Mouse (Mus musculus) right cerebral cortex, postnatal 10 days (tissue): ENCODE measurements around the gene Shisal1.

Experiments used
- DNase-seq, 2 experiments: peaks; one replicate each; pipeline ENCODE4 v3.0.0; 2021; ENCODE audit warnings: low spot score in 2 of 2

The Shisal1 gene

GRCm38 (mm10) chr15:84446997-84447396 lies at the start of gene Shisal1:
Gene Shisal1, minus strand, starts transcription at chr15:84447097.
- DNase-seq: no peak

GRCm38 (mm10) chr15:84490486-84490885 lies 43.6 kb upstream of the Shisal1 start:
- DNase-seq: no peak

GRCm38 (mm10) chr15:84484255-84484654 lies 37.4 kb upstream of the Shisal1 start:
- peak; percentile 59 to 63 for DNase-seq

GRCm38 (mm10) chr15:84483622-84484021 lies 36.7 kb upstream of the Shisal1 start:
- DNase-seq: no peak

- DNase-seq: no peak
Observed at GRCm38 (mm10) chr15:84481259-84481877, 34.5 kb upstream of the Shisal1 start.

GRCm38 (mm10) chr15:84469391-84469790 lies 22.5 kb upstream of the Shisal1 start:
- peak in 1 of 2 experiments; percentile 53 for DNase-seq

GRCm38 (mm10) chr15:84467761-84468160 lies 20.9 kb upstream of the Shisal1 start:
- no peak for DNase-seq

GRCm38 (mm10) chr15:84466458-84467267 lies 19.8 kb upstream of the Shisal1 start:
- DNase-seq: peak; percentile 54 to 61

GRCm38 (mm10) chr15:84461429-84461828 lies 14.5 kb upstream of the Shisal1 start:
- DNase-seq: no peak

- no peak for DNase-seq
Observed at GRCm38 (mm10) chr15:84458983-84459382, 12.1 kb upstream of the Shisal1 start.

GRCm38 (mm10) chr15:84455286-84455685 lies 8.4 kb upstream of the Shisal1 start:
- no peak for DNase-seq

- no peak for DNase-seq
Observed at GRCm38 (mm10) chr15:84453091-84453490, 6.2 kb upstream of the Shisal1 start.

GRCm38 (mm10) chr15:84450441-84451183 lies 3.7 kb upstream of the Shisal1 start:
- peak; percentile 66 to 74 for DNase-seq

- peak in 1 of 2 experiments; percentile 51 for DNase-seq
Observed at GRCm38 (mm10) chr15:84445812-84446716, 833 bp downstream of the Shisal1 start.

GRCm38 (mm10) chr15:84444181-84444580 lies 2.7 kb downstream of the Shisal1 start:
- DNase-seq: no peak

- DNase-seq: peak in 1 of 2 experiments; percentile 52
Observed at GRCm38 (mm10) chr15:84443631-84444030, 3.3 kb downstream of the Shisal1 start.

GRCm38 (mm10) chr15:84441682-84442315 lies 5.1 kb downstream of the Shisal1 start:
- no peak for DNase-seq

- DNase-seq: no peak
Observed at GRCm38 (mm10) chr15:84440820-84441219, 6.1 kb downstream of the Shisal1 start.

- no peak for DNase-seq
Observed at GRCm38 (mm10) chr15:84433586-84434185, 13.2 kb downstream of the Shisal1 start.

- no peak for DNase-seq
Observed at GRCm38 (mm10) chr15:84430482-84430881, 16.4 kb downstream of the Shisal1 start.
